Mouse (Mus musculus): Measurements from ENCODE around the gene Ogg1.

GRCm38 (mm10) chr6:113289346-113289745, 37.4 kb upstream of the Ogg1 start:
- TF ChIP-seq CTCF (IDR thresholded peaks at IDR 0.05; ENCODE audit: control insufficient read depth, insufficient read depth, insufficient replicate concordance, low read depth, low read length) (no peak), POLR2A (IDR thresholded peaks at IDR 0.05; ENCODE audit: control insufficient read depth, low read depth, low read length) (no peak)
